Mouse (Mus musculus): Measurements from ENCODE around the gene Sod2. TPM values are rescaled to one million over a fixed set of nuclear protein-coding genes. Genes with fewer than 3 reads are reported as not detected.
"Not testable (repeated sequence)": the region's sequence is repeated elsewhere in the genome, so short reads cannot be mapped to it uniquely, and the experiment has no call there.

The Sod2 gene
- total and polyA plus RNA-seq, 2 experiments from 2014 or later: 121 to 177 TPM

GRCm38 (mm10) chr17:12978546-12978945 lies 28.1 kb upstream of the Sod2 start:
- 95% methylated on average over 1 of the region's 1 CpGs for WGBS
- H3K4me3 ChIP-seq (ENCODE audit: low read depth, low read length): no peak overlapping the region
- ATAC-seq (ENCODE audit: low FRiP score) (no peak), DNase-seq (ENCODE audit: low spot score) (no peak)
- H3K27me3 ChIP-seq (ENCODE audit: insufficient read depth, low read length): no peaks in the 10 kb centered on the region
- no peak overlapping the region for H3K4me2 ChIP-seq (ENCODE audit: low read depth, low read length, poor library complexity, severe bottlenecking)
- H3K9me3 ChIP-seq (ENCODE audit: low read length): no peaks in the 10 kb centered on the region
- no peaks in the 10 kb centered on the region for H3K4me1 ChIP-seq (ENCODE audit: insufficient read depth, low read length)
- H3K36me3 ChIP-seq (ENCODE audit: insufficient read depth, low read length): peaks cover 40% of the 10 kb centered on the region
- no peak for TF ChIP-seq CTCF (IDR thresholded peaks at IDR 0.05)
- no peak overlapping the region for H3K27ac ChIP-seq (ENCODE audit: low read depth, low read length)
- no peak overlapping the region for H3K9ac ChIP-seq (replicated peaks; ENCODE audit: low read length, poor library complexity, severe bottlenecking)

- H3K4me2 ChIP-seq (ENCODE audit: low read depth, low read length, poor library complexity, severe bottlenecking): no peak overlapping the region
Measured at GRCm38 (mm10) chr17:12983988-12984387, 22.7 kb upstream of the Sod2 start.

GRCm38 (mm10) chr17:12988096-12988495 lies 18.6 kb upstream of the Sod2 start:
- H3K36me3 ChIP-seq (ENCODE audit: insufficient read depth, low read length); DNase-seq (ENCODE audit: low spot score); H3K27me3 ChIP-seq (ENCODE audit: insufficient read depth, low read length); H3K9me3 ChIP-seq (ENCODE audit: low read length); H3K4me1 ChIP-seq (ENCODE audit: insufficient read depth, low read length); H3K27ac ChIP-seq (ENCODE audit: low read depth, low read length); H3K4me2 ChIP-seq (ENCODE audit: low read depth, low read length, poor library complexity, severe bottlenecking); H3K4me3 ChIP-seq (ENCODE audit: low read depth, low read length); H3K9ac ChIP-seq (replicated peaks; ENCODE audit: low read length, poor library complexity, severe bottlenecking); ATAC-seq (ENCODE audit: low FRiP score): not testable (repeated sequence)
- 98% methylated on average over 8 of the region's 8 CpGs for WGBS

More at GRCm38 (mm10) chr17:12983988-12984387, 22.7 kb upstream of the Sod2 start:
- DNase-seq (ENCODE audit: low spot score) (no peak), ATAC-seq (ENCODE audit: low FRiP score) (no peak)
- Histone ChIP-seq H3K27ac (ENCODE audit: low read depth, low read length) (no peak overlapping the region), H3K4me1 (ENCODE audit: insufficient read depth, low read length) (no peaks in the 10 kb centered on the region), H3K27me3 (ENCODE audit: insufficient read depth, low read length) (no peaks in the 10 kb centered on the region), H3K9ac (replicated peaks; ENCODE audit: low read length, poor library complexity, severe bottlenecking) (no peak overlapping the region), H3K9me3 (ENCODE audit: low read length) (no peaks in the 10 kb centered on the region), H3K36me3 (ENCODE audit: insufficient read depth, low read length) (peaks cover 20% of the 10 kb centered on the region), H3K4me3 (ENCODE audit: low read depth, low read length) (no peak overlapping the region)
- TF ChIP-seq CTCF (IDR thresholded peaks at IDR 0.05): no peak
- WGBS: 87% methylated on average over 2 of the region's 2 CpGs

- Histone ChIP-seq H3K27ac (ENCODE audit: low read depth, low read length) (0 out of 2 replicates have a peak overlapping the region, but pooled peaks have one; percentile 100), H3K4me3 (ENCODE audit: low read depth, low read length) (peak overlapping the region; percentile 99), H3K9ac (replicated peaks; ENCODE audit: low read length, poor library complexity, severe bottlenecking) (peak overlapping the region; percentile 99), H3K4me1 (ENCODE audit: insufficient read depth, low read length) (no peaks in the 10 kb centered on the region), H3K4me2 (ENCODE audit: low read depth, low read length, poor library complexity, severe bottlenecking) (peak overlapping the region; percentile 71), H3K27me3 (ENCODE audit: insufficient read depth, low read length) (no peaks in the 10 kb centered on the region), H3K9me3 (ENCODE audit: low read length) (no peaks in the 10 kb centered on the region), H3K36me3 (ENCODE audit: insufficient read depth, low read length) (no peaks in the 10 kb centered on the region)
- DNase-seq (ENCODE audit: low spot score): no peak
- no peak for TF ChIP-seq CTCF (IDR thresholded peaks at IDR 0.05)
- 55% methylated on average over 8 of the region's 8 CpGs for WGBS
- no peak for ATAC-seq (ENCODE audit: low FRiP score)
Measured at GRCm38 (mm10) chr17:12990567-12991145, 16.0 kb upstream of the Sod2 start.

GRCm38 (mm10) chr17:12991194-12991634 lies 15.4 kb upstream of the Sod2 start:
- ATAC-seq (ENCODE audit: low FRiP score) (no peak), DNase-seq (ENCODE audit: low spot score) (peak; percentile 22)
- 1% methylated on average over 12 of the region's 12 CpGs for WGBS
- Histone ChIP-seq H3K9ac (replicated peaks; ENCODE audit: low read length, poor library complexity, severe bottlenecking) (peak overlapping the region; percentile 99), H3K9me3 (ENCODE audit: low read length) (no peaks in the 10 kb centered on the region), H3K27me3 (ENCODE audit: insufficient read depth, low read length) (no peaks in the 10 kb centered on the region), H3K4me2 (ENCODE audit: low read depth, low read length, poor library complexity, severe bottlenecking) (peak overlapping the region; percentile 71), H3K4me1 (ENCODE audit: insufficient read depth, low read length) (no peaks in the 10 kb centered on the region), H3K36me3 (ENCODE audit: insufficient read depth, low read length) (no peaks in the 10 kb centered on the region), H3K27ac (ENCODE audit: low read depth, low read length) (peak overlapping the region; percentile 100), H3K4me3 (ENCODE audit: low read depth, low read length) (peak overlapping the region; percentile 99)
- TF ChIP-seq CTCF (IDR thresholded peaks at IDR 0.05): no peak

GRCm38 (mm10) chr17:12991635-12992358 lies 14.8 kb upstream of the Sod2 start:
- ATAC-seq (ENCODE audit: low FRiP score) (peak; percentile 92), DNase-seq (ENCODE audit: low spot score) (peak; percentile 79)
- Histone ChIP-seq H3K4me2 (ENCODE audit: low read depth, low read length, poor library complexity, severe bottlenecking) (peak overlapping the region; percentile 71), H3K27me3 (ENCODE audit: insufficient read depth, low read length) (no peaks in the 10 kb centered on the region), H3K9me3 (ENCODE audit: low read length) (no peaks in the 10 kb centered on the region), H3K27ac (ENCODE audit: low read depth, low read length) (peak overlapping the region; percentile 100), H3K9ac (replicated peaks; ENCODE audit: low read length, poor library complexity, severe bottlenecking) (peak overlapping the region; percentile 99), H3K36me3 (ENCODE audit: insufficient read depth, low read length) (no peaks in the 10 kb centered on the region), H3K4me3 (ENCODE audit: low read depth, low read length) (peak overlapping the region; percentile 99), H3K4me1 (ENCODE audit: insufficient read depth, low read length) (no peaks in the 10 kb centered on the region)
- WGBS: 0% methylated on average over 46 of the region's 84 CpGs
- TF ChIP-seq CTCF (IDR thresholded peaks at IDR 0.05): peak; percentile 7; the same call in 1 of the 2 replicates

Data from midbrain, postnatal 0 days (tissue).